Mouse (Mus musculus) cerebellum, adult 2 months (tissue): ENCODE results near the gene 4930432K21Rik. TPM values are rescaled to one million over a fixed set of nuclear protein-coding genes. Genes with fewer than 3 reads are reported as not detected.

ENCODE experiments used
- DNase-seq, 2 experiments: peaks; one replicate each; pipeline ENCODE4 v3.0.0; 2021
- H3K27ac ChIP-seq: fragments of 200-500 bp; 2 replicates; pipeline ENCODE4 v1.5.1; 2012; ENCODE audit warnings: low read length, control low read depth, inconsistent platforms; ENCODE audit not compliant: insufficient read depth
- H3K27me3 ChIP-seq: fragments of 200-500 bp; 2 replicates; pipeline ENCODE4 v1.6.1; 2012; ENCODE audit warnings: inconsistent platforms, mild to moderate bottlenecking, low read length, moderate library complexity; ENCODE audit not compliant: control insufficient read depth, insufficient read depth
- H3K4me1 ChIP-seq: fragments of 200-500 bp; 2 replicates; pipeline ENCODE4 v1.6.1; 2011; ENCODE audit warnings: low read length; ENCODE audit not compliant: control insufficient read depth, insufficient read depth
- H3K4me3 ChIP-seq: fragments of 200-500 bp; replicated peaks from 2 replicates; pipeline ENCODE3; 2011; ENCODE audit warnings: mild to moderate bottlenecking, low read depth, low read length, control low read depth; ENCODE audit not compliant: insufficient read depth
- CTCF ChIP-seq: fragments of 200-500 bp; IDR thresholded peaks from 2 replicates; pipeline ENCODE4 v1.5.1; 2011; ENCODE audit warnings: low read depth, mild to moderate bottlenecking, control low read depth, low read length, moderate library complexity, borderline replicate concordance; ENCODE audit not compliant: insufficient read depth
- POLR2A ChIP-seq: fragments of 200-500 bp; IDR thresholded peaks from 2 replicates; pipeline ENCODE4 v1.6.1; 2011; ENCODE audit warnings: low read length, control low read depth, borderline replicate concordance; ENCODE audit not compliant: insufficient read depth
- WGBS: fragments of 180-500 bp; shearing (Covaris S2); methylation state at CpG from one replicate; pipeline ENCODE4 v1.1.7; 2018; 5-methylcytosine and 5-hydroxymethylcytosine counted together
- polyA plus RNA-seq: library from polyadenylated mRNA; depleted of rRNA; stranded (reverse); fragments of >200 nt; gene quantifications from 2 replicates; pipeline ENCODE4 v1.2.3, GENCODE M21; 2012

4930432K21Rik gene
- polyA plus RNA-seq, 1 experiment: 2.7 TPM

GRCm38 (mm10) chr8:84197922-84198774, 50.3 kb downstream of the 4930432K21Rik start:
- Histone ChIP-seq H3K27me3 (no peaks in the 10 kb centered on the region), H3K27ac (peak overlapping the region; percentile 19; the same call in 1 of the 2 replicates), H3K4me1 (no peaks in the 10 kb centered on the region), H3K4me3 (no peak overlapping the region)
- TF ChIP-seq CTCF: no peak
- no peak for TF ChIP-seq POLR2A
- DNase-seq: peak; percentile 53 to 60
- WGBS: 21% methylated on average over 30 of the region's 30 CpGs

- H3K27me3 ChIP-seq: no peaks in the 10 kb centered on the region
- H3K27ac ChIP-seq: no peak overlapping the region
- TF ChIP-seq POLR2A (no peak), CTCF (no peak)
- H3K4me3 ChIP-seq: no peak overlapping the region
- H3K4me1 ChIP-seq: no peaks in the 10 kb centered on the region
- no peak for DNase-seq
- 54% methylated on average over 4 of the region's 4 CpGs for WGBS
Observed at GRCm38 (mm10) chr8:84198871-84199270, 51.0 kb downstream of the 4930432K21Rik start.

- 69% methylated on average over 11 of the region's 11 CpGs for WGBS
- DNase-seq: no peak
- Histone ChIP-seq H3K27me3 (no peaks in the 10 kb centered on the region), H3K27ac (no peak overlapping the region), H3K4me1 (no peaks in the 10 kb centered on the region), H3K4me3 (no peak overlapping the region)
- TF ChIP-seq CTCF: no peak
- no peak for TF ChIP-seq POLR2A
Observed at GRCm38 (mm10) chr8:84199348-84200125, 51.7 kb downstream of the 4930432K21Rik start.

GRCm38 (mm10) chr8:84200126-84200555, 52.3 kb downstream of the 4930432K21Rik start:
- Histone ChIP-seq H3K27ac (no peak overlapping the region), H3K4me1 (no peaks in the 10 kb centered on the region), H3K4me3 (no peak overlapping the region), H3K27me3 (no peaks in the 10 kb centered on the region)
- DNase-seq: no peak
- WGBS: 47% methylated on average over 8 of the region's 8 CpGs
- TF ChIP-seq POLR2A (no peak), CTCF (no peak)

- H3K27me3 ChIP-seq: no peaks in the 10 kb centered on the region
- DNase-seq: no peak
- H3K27ac ChIP-seq: peak overlapping the region; percentile 21; the same call in 1 of the 2 replicates
- H3K4me3 ChIP-seq: peak overlapping the region; percentile 34
- TF ChIP-seq CTCF: no peak
- TF ChIP-seq POLR2A: no peak
- no peaks in the 10 kb centered on the region for H3K4me1 ChIP-seq
- 13% methylated on average over 66 of the region's 70 CpGs for WGBS
Observed at GRCm38 (mm10) chr8:84200652-84201544, 53.1 kb downstream of the 4930432K21Rik start.

- TF ChIP-seq CTCF (no peak), POLR2A (no peak)
- peak in 1 of 2 experiments; percentile 35 for DNase-seq
- peak overlapping the region; percentile 34 for H3K4me3 ChIP-seq
- H3K27me3 ChIP-seq: no peaks in the 10 kb centered on the region
- WGBS: 65% methylated on average over 15 of the region's 15 CpGs
- no peaks in the 10 kb centered on the region for H3K4me1 ChIP-seq
- peak overlapping the region; percentile 21; the same call in 1 of the 2 replicates for H3K27ac ChIP-seq
Observed at GRCm38 (mm10) chr8:84201545-84202245, 53.9 kb downstream of the 4930432K21Rik start.
